Mouse (Mus musculus) megakaryocyte, embryonic 14.5 days (primary cell): ENCODE results near the gene Proser3.

Experiments
- FLI1 ChIP-seq: IDR thresholded peaks from 2 replicates; pipeline ENCODE4 v1.6.1; 2012; ENCODE audit warnings: low read length, inconsistent platforms, mixed read lengths
- GATA1 ChIP-seq: IDR thresholded peaks from 3 replicates; pipeline ENCODE4 v1.6.1; 2012; ENCODE audit warnings: mixed read lengths, low read length, inconsistent platforms, borderline replicate concordance

GRCm38 (mm10) chr7:30584339-30584738, 32.2 kb upstream of the Proser3 start:
- TF ChIP-seq GATA1 (no peak), FLI1 (no peak)
